Mouse (Mus musculus): ENCODE measurements around the gene Mbnl2. TPM values are rescaled to one million over a fixed set of nuclear protein-coding genes. Genes with fewer than 3 reads are reported as not detected.
A peak's percentile ranks its signal among the peaks of the same experiment; 100 is the strongest.
"Not testable (repeated sequence)": the region's sequence is repeated elsewhere in the genome, so short reads cannot be mapped to it uniquely, and the experiment has no call there.

Gene Mbnl2
- total RNA-seq, 4 experiments from 2014 or later: 236 to 260 (median 252) TPM

DNA sequence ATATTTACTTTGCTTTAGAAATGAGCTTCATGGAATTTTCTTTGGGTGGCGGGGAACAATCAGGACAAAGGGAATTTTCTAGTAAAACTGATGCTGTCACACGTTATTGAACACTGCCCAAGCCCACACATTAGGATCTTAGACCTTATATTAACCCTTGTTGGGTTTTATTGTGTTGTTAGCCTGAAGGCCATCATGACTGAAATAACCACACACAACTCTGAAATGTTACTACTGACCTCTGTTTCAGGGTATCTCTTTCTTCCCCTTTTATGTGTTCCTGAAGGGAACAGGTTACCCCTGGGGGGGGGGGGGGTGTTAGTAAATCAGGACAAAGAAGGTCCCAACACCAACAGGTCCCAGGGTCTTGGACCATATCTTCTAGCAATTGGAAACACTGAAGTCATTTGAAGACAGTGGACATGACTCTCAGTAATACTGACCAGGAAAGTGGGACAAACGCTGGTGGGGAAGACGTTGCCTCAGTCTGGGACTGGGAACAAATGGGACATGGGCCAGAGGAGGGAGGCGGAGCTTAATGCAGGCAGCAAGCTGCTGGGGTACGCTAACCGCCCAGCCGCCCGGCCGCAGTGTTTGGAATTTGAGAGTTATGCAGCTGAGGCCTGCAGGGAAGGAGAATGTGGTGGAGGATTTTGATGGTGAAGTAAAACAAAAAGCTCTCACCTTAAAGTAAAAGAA is 80.4 kb downstream of the Mbnl2 start:
- DNase-seq (ENCODE audit: low spot score): peak; percentile 53

DNA sequence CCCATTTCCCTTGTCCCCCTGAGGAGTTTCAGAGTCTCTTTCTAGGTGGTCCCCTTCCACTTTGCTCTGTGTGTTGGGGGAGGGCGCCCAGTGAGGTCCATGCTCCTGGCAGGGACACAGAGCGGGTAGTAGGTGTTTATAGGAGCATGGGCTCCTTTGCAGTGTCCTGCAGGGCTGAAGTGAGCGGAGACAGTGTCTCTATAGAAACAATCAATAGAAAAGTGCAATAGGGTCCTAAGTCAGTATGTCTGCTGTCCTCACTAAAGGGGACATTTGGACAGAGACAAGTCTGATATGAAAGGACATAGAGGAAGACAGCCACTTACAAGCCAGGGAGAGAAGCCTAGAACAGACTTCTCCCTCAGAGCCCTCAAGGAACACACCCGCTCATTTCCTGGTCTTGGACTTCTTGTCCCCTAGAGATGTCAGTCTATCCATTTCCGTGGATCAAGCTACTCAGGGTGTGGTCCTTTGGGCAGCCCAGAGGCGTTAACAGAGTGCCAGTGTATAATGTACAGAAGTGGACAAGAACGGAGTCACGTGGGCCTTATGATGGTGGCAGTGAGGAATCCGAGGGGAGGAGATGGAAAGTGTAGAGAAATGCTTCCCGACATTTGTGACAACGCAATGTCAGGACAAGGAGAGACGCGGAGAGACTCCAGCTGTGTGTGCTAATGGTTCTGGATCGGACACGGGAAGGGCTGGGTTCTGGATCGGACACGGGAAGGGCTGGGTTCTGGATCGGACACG is 82.0 kb downstream of the Mbnl2 start:
- no peak for DNase-seq (ENCODE audit: low spot score)

DNA sequence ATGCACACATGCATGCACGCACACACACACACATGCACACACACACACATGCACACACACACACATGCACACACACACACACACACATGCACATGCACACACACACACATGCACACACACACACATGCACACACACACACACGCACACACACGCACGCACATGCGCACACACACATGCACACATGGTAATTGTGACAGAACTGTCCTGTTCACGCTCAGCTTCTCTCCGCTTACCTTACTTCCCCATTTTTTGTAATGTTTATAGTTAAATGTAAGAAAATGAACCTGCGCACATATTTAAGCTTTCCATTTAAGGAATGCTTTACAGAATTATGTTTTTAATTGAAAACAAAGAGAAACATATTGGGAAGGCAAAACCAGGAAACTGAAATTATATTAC is 84.1 kb downstream of the Mbnl2 start:
- DNase-seq (ENCODE audit: low spot score): not testable (repeated sequence)

DNA sequence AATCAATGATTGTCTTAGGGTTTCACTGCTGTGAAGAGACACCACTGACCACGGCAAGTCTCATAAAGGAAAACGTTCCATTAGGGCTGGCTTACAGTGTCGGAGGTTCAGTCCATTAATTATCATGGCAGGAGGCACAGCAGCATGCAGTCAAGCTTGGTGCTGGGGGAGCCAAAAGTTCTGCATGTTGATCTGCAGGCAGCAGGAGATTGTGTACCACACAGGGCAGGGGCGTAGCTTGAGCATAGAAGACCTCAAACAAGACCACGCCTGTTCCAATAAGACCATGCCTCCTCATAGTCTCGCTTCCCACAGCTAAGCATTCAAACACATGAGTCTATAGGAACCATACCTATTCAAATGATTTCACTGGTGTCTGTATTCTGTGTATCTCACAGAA is 85.7 kb downstream of the Mbnl2 start:
- DNase-seq (ENCODE audit: low spot score): no peak

DNA sequence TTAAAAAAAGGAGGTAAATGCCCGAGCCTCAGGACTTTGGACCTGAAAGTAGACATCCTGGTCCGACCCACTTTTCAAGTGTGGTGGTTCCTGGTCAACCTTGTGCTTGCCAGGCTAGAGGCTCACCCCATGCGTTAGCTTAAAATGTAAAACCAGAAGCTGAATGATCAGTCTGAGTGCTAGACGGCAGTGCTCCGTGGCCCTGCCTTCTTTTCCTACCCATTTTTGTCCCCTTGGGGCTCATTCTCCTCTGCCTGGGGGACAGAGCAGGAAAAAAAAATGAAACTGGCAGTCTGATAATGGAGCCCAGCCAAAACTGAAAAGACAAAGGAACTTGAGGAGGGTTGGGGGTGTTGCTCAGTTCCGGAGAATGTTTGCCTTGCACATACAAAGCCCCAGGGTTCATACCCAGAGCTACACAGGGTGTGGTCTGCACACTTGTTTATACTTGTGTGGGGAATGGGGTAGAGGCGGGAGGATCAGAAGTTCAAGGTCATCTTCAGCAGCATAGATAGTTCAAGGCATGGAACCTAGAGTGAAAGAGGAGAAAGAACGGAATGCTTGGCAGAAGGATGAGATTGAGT is 87.0 kb downstream of the Mbnl2 start:
- no peak for DNase-seq (ENCODE audit: low spot score)

DNA sequence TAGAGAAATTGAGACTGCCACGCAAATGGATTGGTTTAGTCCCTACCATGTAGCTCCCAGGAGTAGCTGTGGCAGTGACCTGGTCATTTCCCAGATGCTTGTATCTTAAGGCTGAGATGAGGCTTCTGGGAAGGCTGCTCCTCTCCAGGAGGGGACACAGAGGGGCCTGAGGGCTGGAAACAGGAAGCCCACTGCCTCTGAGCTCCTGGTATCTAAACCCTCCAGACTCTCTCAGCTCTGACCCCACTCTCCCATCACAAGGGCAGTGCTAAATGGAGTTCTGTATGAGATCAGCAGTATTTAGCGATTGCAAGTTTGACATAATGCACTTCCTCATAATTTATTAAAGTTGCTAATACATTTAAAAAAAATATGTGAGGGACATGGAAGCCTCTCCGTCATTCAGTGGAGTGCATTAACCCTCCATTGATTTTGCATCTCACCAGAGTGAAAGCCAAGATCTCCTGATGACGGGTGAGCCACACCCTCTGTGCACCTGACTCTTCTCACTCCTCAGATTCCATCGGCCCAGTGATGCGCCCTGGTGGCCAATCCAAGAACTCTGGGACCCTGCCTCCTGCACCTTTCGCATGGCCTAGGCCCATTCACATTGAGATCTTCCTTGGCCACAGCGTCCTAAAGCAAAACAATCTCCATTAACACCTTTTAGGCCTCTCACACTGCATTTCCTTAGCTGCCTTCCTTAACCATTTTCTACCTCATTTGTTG is 87.8 kb downstream of the Mbnl2 start:
- DNase-seq (ENCODE audit: low spot score): no peak

DNA sequence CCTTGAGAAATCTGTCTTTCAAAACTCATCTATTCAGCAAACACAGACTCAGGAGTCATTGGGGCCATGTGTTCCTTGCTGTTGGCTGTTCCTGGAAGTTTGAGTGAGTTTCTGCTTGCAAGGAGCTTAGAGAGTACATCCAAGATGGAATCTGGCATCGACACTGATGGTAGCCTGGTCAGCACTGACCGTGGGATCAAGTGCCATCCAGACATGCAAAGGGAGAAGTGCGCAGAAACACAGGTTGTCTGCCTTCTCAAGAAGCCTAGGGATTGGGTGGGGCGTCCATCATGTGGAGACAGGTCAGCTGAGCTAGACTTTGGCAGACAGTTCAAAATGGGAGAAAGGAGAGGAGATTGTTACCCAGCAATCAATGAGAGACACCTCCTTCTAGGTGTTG is 89.6 kb downstream of the Mbnl2 start:
- no peak for DNase-seq (ENCODE audit: low spot score)

DNA sequence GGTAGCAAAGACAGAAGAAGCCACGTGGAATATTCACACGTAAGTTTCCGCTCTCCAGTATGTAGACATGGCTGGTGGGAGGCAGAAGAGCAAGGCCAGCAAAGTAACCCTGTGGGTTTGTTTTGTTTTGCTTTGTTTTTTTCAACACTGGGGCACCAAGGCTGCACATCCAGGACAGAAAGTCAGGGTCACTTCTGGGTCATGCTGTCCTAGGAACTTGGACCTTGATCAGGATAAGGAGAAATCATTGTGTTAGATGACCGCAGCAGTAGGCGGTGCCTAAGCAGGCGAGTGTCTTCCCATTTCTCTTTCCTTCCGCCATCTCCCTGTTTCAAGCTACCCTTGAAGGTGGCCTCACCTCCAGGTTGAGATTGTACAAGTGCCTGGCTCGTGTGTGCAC is 91.5 kb downstream of the Mbnl2 start:
- DNase-seq (ENCODE audit: low spot score): peak; percentile 57

DNA sequence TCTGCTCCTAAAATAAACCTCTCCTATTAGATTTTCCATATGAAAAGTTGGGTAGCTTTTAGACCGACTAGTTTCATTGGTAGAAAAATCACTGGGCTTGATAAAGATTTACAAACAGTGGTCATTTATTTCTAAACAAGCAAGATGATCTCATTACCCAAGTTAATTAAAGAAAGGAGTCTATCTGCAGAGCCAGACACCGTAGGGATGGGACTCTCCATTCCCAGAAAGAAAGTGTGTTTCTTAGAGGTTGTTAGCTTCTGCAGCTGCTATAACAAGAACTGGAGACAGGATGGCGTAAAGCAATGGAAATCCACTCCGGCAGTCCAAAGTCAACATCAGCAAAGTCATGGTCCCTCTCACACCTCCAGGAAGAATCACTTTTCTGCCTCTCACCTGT is 92.1 kb downstream of the Mbnl2 start:
- DNase-seq (ENCODE audit: low spot score): no peak

DNA sequence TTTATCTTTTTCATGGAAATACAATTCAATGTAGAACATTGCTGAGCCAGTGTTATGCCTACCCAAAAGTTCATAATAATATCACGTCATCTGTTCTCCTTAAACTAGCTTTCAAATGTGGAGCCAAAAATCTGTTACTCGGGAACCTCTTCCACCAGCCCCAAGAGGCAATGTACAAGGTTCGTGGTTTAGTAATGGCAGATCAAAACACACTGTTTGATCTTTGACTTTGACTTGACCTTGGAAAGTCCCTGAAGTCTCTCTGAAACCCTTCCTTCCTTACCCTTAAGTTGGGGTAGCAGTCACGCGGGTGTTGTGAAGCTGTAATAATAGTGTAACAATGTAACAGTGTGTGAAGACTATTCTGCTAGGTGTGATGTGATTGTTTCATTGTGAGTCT is 93.0 kb downstream of the Mbnl2 start:
- DNase-seq (ENCODE audit: low spot score): no peak

DNA sequence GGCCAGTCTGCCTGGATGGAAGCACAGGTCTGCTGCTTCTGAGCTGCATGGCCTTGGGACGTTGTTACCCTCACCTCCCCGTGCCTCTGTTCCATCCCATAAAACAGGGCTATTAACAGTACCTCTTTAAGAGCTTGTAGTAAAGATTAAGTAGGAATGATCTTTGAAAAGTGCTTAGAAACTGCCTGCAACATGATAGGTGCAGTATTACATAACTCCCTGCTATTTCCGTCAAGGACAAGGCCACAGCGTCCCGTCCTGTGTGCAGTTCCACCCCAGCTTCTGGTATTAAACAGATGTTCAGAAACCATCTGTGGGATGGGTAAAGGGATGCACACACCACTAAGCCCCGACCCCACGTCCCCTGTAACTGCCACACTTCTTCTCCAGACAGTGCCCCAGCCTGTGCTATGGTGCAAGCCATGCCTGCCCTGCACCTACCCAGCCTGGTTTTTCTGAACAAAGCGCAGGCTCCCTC is 93.5 kb downstream of the Mbnl2 start:
- DNase-seq (ENCODE audit: low spot score): peak; percentile 42

DNA sequence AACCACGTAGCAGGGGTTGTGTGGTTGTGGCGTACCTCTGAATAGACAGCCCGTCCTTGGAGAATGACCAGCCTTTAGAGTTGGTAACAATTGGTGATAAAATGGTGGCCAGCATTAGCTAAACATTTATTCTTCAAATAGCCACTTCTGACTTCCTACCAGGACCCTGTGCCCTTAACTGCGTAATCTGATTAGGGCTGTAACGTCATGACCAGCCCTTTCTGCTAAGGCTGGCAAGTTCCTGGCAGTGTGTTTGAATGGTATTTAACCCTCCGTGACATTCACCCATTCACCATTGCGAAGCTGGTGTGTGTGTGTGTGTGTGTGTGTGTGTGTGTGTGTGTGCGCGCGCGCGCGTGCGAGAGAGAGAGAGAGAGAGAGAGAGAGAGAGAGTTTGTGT is 94.6 kb downstream of the Mbnl2 start:
- no peak for DNase-seq (ENCODE audit: low spot score)

DNA sequence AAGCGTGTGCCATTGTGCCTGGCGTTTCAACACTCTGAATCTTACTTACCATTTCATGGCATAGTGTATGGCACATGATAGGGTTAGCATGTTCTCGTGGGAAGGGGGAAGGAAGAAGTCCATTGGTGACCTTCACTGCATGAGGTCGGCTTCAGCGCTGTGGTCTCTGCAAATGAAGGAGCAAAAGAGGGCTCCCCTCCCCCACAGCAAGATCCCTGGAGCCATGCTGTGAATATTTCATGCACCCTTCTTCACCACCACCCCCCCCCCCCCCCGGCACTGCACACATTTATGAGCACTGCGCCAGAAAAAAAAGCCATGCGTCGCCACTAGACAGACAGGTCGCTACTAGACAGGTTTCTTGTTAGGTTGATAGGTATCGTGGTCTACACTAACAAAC is 95.2 kb downstream of the Mbnl2 start:
- no peak for DNase-seq (ENCODE audit: low spot score)

DNA sequence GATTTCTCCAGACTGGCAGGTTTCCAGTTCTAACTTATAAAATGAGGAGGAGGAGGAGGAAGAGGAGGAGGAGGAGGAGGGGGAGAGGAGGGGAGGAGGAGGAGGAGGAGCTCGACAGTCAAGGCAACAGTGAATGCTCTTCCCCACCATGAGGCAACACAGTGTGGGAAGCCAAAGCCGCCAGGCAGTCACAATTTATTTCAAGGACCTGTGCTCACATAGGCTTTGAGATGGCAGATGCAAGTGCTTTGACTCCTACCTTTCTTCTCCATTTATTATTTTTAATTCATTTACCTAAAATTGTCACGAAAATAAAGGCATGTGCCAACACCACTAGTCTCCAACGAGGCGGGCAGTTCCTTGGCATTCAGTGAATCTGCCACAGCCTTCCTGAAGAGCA is 95.7 kb downstream of the Mbnl2 start:
- no peak for DNase-seq (ENCODE audit: low spot score)

DNA sequence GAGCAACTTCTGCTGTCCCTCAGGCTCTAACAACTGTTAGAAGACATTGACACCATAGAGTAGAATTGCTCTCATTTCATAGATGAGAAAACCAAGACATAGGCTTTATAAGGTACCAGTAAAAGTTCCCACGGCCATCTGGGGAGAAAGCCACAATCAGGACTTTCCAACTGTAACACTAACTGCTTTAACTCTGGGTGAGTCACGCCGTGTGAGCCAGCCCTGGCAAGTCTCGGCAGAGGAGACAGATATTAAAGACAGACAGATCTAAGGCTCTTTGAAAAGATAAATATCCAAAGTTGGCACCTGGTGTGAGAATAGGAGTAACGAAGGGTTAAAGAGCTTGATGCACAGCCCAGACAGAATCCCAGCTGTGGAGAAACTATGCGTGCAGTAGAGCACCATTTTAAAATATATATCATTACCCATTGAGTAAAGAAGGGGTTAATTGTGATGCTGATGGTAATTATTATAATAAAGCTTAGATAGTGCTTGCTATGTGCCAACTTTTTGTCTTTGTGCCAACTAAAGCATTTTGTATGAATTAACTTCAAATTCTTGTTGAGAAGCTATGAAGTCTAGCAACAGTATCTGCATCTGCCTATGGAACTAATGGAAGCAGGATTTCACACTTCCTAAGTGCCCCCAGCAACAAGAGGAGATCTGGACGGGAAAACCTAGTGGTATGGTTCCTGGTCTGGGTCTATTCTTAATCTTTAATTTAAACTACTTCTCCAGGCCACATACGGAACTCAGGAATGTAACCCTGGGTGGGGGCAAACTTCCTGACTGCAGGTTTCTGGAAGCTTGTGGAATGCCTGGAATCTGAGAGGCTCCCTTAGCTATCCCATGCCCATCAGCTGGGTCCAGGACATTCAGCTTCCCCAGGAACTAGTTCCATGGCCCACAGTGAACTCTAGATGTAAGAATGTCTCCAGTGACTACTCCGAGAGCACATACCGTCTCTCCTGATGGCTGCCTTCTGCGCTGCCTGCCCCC is 97.9 kb downstream of the Mbnl2 start:
- no peak for DNase-seq (ENCODE audit: low spot score)

DNA sequence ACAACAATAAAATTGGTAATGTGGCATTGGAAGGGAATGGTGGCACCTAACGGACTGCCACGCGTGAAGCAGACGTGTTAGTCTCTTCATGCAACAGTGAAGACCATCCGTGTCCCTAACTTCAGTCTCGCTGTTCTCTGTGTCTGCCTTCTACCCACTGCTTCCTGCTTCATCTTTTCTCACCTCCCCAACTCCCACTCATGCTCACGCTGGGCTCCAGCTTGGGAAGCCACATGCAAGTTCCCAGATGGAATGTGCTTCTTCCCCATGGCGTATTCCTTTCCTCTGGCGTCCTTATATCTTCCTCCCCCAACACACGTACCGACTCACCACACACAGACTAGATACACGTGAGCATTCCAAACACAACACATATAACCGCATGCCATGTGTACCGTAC is 99.3 kb downstream of the Mbnl2 start:
- DNase-seq (ENCODE audit: low spot score): no peak

DNA sequence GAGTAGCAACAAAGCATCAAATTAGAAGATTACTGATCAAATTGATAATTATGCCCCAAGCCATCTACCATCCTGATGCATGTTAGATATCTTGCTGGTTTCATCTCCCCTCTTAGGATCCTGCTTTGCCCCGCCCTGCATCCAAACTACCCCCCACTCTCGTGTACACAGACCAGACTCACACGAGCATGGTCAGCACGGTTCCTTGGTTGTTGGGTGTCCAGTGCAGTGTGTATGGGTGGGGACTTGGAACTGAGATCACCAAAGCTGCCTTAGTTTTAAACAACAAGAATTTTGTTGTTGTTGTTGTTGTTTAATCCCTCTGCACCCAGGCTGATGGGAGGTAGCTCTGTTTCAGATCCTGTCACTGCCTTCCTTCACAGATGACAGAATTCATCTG is 101.7 kb downstream of the Mbnl2 start:
- no peak for DNase-seq (ENCODE audit: low spot score)

DNA sequence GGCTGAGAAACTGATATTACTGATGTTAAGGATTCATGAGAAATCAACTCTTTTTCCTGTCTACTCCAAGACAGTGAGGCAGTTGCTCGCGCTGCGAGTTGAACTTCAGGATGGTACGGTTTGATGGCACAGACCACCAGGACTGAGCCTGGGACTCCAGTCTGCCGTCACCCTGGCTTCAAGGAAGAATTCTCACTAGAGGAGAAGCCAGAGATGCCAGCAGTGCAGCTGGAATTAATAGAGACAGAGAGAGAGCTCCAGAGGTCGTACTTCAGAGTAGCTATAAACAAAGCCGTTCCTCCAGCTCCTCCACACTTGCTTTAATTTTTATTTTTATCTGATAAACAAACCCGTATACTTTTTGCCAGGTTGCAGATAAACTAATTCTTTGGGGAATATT is 102.5 kb downstream of the Mbnl2 start:
- no peak for DNase-seq (ENCODE audit: low spot score)

DNA sequence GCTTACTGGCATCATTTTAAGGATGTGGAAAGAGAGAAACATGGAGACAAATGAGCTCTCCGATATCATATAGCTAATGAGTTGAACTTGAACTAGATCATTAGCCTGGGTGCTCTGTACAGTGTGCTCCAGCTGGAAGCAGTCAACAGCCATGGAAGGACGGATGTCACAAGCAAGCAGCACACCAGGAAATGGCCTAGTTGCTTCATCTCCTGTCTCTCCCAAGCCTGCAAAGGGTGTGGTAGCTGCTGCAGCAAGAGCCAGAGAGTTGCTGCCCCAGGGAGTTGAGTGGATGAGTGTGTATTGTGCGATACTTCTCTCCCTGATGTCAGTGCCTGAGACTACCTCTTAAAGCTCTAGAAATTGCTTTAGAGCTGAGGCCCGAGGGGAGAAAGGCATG is 104.2 kb downstream of the Mbnl2 start:
- peak; percentile 82 for DNase-seq (ENCODE audit: low spot score)

DNA sequence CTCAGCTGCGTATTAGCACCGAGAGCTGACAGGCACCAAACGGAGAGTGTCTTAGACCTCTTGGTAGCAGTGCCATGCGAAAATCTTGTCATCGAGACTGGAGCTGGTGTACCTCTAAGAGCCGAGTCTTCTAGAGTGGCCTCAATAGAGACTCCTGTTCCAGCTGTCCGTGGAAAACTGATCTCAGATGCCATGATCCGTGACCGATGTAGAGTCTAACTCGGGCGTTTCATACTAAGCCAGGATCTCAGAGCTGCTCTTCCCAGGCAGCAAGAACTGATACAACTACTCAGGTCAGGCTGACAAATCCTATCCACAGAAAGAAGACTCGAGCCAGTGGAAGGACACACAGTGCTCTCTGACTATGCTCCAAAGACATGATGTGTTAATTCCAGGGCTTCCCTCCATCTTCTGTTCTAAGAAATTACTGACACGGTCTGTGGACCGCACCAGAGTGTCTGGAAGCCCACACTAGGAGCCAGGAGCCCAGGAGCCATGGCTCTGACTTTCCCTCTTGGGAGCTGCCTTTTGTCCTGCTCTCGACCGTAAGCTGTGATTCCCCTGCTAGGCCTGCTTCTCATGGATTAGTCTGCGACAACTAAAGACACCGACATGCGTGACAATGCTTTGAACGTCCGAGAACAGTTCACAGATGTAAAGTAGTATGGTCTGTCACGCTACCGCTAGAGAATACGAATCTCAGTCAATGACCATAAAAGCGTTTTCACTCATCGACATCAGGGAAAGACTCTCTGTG is 106.1 kb downstream of the Mbnl2 start:
- DNase-seq (ENCODE audit: low spot score): no peak
